Mouse (Mus musculus): ENCODE measurements around the gene Mmab. TPM values are rescaled to one million over a fixed set of nuclear protein-coding genes. Genes with fewer than 3 reads are reported as not detected.

The Mmab gene
- polyA plus RNA-seq, 1 experiment, result 18.7 TPM

DNA sequence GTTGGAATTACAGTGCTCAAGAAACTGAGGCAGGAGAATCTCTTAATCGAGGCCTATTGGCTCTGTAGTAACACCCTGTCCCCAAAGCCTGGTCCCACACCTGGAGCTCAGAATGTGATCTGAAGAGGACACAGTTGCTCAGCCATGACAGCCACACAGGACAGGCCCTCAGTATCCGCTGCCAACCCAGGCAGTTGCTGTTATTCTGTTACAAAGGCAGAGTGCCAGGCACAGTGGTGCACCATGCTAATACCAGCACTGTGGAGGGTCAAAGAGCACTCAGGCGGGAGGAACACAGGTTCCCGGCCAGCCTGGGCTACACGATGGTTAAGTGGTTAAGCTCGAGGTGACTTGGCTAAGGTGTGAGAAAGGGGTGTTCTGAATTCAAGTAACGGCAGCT lies 14.1 kb downstream of the Mmab start:
- TF ChIP-seq CTCF (conservative IDR thresholded peaks at IDR 0.05; ENCODE audit: insufficient read depth, insufficient read length, low read depth, low read length) (no peak), POLR2A (IDR thresholded peaks at IDR 0.05; ENCODE audit: low read depth, low read length) (no peak)
- Histone ChIP-seq H3K4me1 (ENCODE audit: control insufficient read depth, insufficient read depth, low read length) (no peaks in the 10 kb centered on the region), H3K27me3 (replicated peaks; ENCODE audit: control insufficient read depth, insufficient read depth, low read length) (no peaks in the 10 kb centered on the region), H3K27ac (ENCODE audit: insufficient read depth, low read depth, low read length) (no peak overlapping the region), H3K4me3 (ENCODE audit: insufficient read depth, low read depth, low read length) (no peak overlapping the region), H3K36me3 (ENCODE audit: control insufficient read depth, insufficient read depth, low read length) (no peaks in the 10 kb centered on the region)
- peak; percentile 79 for DNase-seq
- WGBS, result 54% methylated on average over 7 of the region's 7 CpGs

DNA sequence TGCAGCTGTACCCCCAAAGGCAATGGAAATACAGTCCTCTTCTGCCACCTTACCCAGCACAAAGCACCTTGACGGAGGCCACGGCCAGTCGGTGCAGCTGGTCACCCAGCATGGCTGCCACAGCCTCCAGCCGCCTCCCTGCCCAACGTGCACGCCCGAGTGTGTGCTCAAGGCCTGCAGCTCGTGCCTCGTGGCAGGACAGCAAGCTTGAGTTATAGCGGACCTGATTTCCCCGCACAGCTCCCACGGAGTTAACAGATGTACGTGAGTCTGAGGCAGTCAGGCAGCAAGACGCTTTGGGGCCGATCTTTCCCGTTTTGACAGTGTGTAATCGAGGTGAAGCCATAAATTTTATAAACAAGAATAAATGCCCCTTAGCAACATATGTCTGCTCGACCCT lies 15.2 kb downstream of the Mmab start:
- Histone ChIP-seq H3K4me1 (ENCODE audit: control insufficient read depth, insufficient read depth, low read length) (no peaks in the 10 kb centered on the region), H3K36me3 (ENCODE audit: control insufficient read depth, insufficient read depth, low read length) (no peaks in the 10 kb centered on the region), H3K4me3 (ENCODE audit: insufficient read depth, low read depth, low read length) (no peak overlapping the region), H3K27me3 (replicated peaks; ENCODE audit: control insufficient read depth, insufficient read depth, low read length) (no peaks in the 10 kb centered on the region), H3K27ac (ENCODE audit: insufficient read depth, low read depth, low read length) (no peak overlapping the region)
- TF ChIP-seq CTCF (conservative IDR thresholded peaks at IDR 0.05; ENCODE audit: insufficient read depth, insufficient read length, low read depth, low read length) (no peak), POLR2A (IDR thresholded peaks at IDR 0.05; ENCODE audit: low read depth, low read length) (no peak)
- DNase-seq, result no peak
- WGBS, result 43% methylated on average over 18 of the region's 18 CpGs

DNA sequence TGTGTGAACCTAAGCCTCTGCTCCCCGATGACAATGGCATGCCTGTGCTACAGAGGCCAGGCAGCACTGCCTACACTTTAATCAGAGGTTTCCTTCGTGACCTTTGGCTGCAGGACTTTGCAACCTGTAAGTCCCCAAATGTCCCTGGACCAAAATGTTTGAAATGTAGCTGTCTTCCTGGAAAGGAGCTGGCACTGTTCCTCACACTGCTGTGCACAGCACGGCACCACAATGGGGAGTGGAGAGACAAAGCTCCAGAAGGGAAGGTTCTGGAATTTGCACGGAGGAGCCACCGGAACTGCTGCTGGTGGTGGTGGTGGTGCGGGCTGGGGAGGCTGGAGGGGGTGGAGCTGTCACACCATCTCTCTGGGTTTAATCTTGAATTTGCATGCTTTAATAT lies 17.1 kb downstream of the Mmab start:
- Histone ChIP-seq H3K4me1 (ENCODE audit: control insufficient read depth, insufficient read depth, low read length) (no peaks in the 10 kb centered on the region), H3K4me3 (ENCODE audit: insufficient read depth, low read depth, low read length) (no peak overlapping the region), H3K27me3 (replicated peaks; ENCODE audit: control insufficient read depth, insufficient read depth, low read length) (no peaks in the 10 kb centered on the region), H3K36me3 (ENCODE audit: control insufficient read depth, insufficient read depth, low read length) (no peaks in the 10 kb centered on the region), H3K27ac (ENCODE audit: insufficient read depth, low read depth, low read length) (no peak overlapping the region)
- WGBS, result 64% methylated on average over 6 of the region's 6 CpGs
- peak; percentile 61 for DNase-seq
- TF ChIP-seq POLR2A (IDR thresholded peaks at IDR 0.05; ENCODE audit: low read depth, low read length) (no peak), CTCF (conservative IDR thresholded peaks at IDR 0.05; ENCODE audit: insufficient read depth, insufficient read length, low read depth, low read length) (no peak)

DNA sequence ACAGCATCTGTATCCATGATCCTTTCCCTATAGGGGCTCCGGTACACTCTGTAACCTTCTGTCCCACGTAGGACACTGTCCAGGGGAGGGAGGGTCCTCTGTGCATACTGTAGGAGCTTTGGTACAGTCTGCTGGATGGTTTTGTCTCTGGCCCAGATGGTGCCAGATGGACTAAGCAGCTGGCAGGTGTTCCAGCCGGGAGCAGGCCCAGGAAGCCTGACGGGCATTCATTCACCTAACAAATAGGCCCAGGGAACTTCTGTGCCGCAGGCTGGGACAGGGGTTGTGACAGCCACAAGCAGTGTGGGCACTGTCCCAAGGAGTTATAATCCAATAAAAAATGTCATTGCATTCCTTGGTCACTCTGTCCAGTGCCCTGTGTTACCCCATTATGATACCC lies 19.9 kb downstream of the Mmab start:
- 85% methylated on average over 5 of the region's 5 CpGs for WGBS
- H3K4me1 ChIP-seq (ENCODE audit: control insufficient read depth, insufficient read depth, low read length), result no peaks in the 10 kb centered on the region
- TF ChIP-seq POLR2A (IDR thresholded peaks at IDR 0.05; ENCODE audit: low read depth, low read length), result no peak
- TF ChIP-seq CTCF (conservative IDR thresholded peaks at IDR 0.05; ENCODE audit: insufficient read depth, insufficient read length, low read depth, low read length), result no peak
- H3K4me3 ChIP-seq (ENCODE audit: insufficient read depth, low read depth, low read length), result no peak overlapping the region
- H3K36me3 ChIP-seq (ENCODE audit: control insufficient read depth, insufficient read depth, low read length), result no peaks in the 10 kb centered on the region
- peak; percentile 15 for DNase-seq
- H3K27me3 ChIP-seq (replicated peaks; ENCODE audit: control insufficient read depth, insufficient read depth, low read length), result no peaks in the 10 kb centered on the region
- no peak overlapping the region for H3K27ac ChIP-seq (ENCODE audit: insufficient read depth, low read depth, low read length)

DNA sequence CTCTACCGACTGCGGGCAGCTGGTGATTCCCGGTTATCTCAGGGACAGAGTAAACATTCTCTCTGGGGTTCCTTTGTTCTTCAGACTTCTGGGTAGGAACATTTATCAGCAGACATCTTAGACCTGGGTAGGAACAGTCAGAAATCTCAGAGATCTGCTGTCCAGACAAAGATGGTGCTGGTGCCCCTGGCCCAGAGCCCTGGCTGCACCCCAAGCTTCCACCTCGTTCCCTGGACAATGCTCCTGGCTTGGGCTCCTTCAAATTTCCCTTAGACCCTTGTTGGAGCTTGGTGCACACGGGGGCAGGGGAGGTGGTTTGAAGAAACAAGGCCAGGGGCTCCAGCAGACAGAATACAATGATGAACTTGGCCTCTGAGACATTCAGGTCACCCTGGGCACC lies 21.3 kb downstream of the Mmab start:
- 43% methylated on average over 5 of the region's 5 CpGs for WGBS
- H3K4me1 ChIP-seq (ENCODE audit: control insufficient read depth, insufficient read depth, low read length), result no peaks in the 10 kb centered on the region
- TF ChIP-seq CTCF (conservative IDR thresholded peaks at IDR 0.05; ENCODE audit: insufficient read depth, insufficient read length, low read depth, low read length) (no peak), POLR2A (IDR thresholded peaks at IDR 0.05; ENCODE audit: low read depth, low read length) (no peak)

DNA sequence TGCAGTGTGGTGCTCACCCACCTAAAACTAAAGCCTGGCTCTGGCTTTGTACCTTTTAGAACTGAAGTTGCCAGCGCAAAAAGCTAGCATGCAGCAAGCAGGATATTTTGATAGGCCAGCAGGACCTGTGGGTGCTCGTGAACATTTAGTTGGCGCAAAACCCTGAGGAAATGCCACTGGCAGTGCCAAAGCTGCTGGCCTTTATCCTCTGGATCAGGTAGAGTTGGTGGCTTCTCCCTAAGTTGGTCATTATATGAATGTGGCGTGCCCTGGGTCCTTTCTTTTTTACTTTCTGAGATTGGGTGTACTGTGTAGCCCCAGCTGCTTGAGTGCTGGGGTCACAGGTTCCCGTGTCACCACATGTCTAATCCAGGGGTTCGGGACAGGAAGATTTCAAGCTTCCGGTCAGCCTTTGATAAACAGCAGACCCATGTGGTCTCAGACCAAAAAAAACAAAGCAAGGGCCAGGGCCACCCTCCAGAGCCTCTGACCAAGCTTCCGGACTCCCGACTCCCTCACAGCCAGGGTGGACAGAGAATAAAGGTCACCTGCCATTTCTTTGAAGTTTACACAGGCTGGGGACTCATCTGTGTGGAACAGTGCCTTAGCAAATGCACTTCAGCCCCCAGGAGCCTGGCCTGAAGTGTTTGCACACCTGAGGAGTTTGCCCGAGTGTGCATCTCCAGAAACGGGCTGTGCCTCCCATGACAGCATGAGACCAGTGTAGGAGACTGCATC lies 22.1 kb downstream of the Mmab start:
- Histone ChIP-seq H3K36me3 (ENCODE audit: control insufficient read depth, insufficient read depth, low read length) (no peaks in the 10 kb centered on the region), H3K4me3 (ENCODE audit: insufficient read depth, low read depth, low read length) (no peak overlapping the region), H3K27ac (ENCODE audit: insufficient read depth, low read depth, low read length) (no peak overlapping the region), H3K27me3 (replicated peaks; ENCODE audit: control insufficient read depth, insufficient read depth, low read length) (no peaks in the 10 kb centered on the region), H3K4me1 (ENCODE audit: control insufficient read depth, insufficient read depth, low read length) (no peaks in the 10 kb centered on the region)
- TF ChIP-seq CTCF (conservative IDR thresholded peaks at IDR 0.05; ENCODE audit: insufficient read depth, insufficient read length, low read depth, low read length) (no peak), POLR2A (IDR thresholded peaks at IDR 0.05; ENCODE audit: low read depth, low read length) (no peak)
- WGBS, result 44% methylated on average over 11 of the region's 11 CpGs
- peak; percentile 63 for DNase-seq

More for the DNA sequence above, 21.3 kb downstream of the Mmab start:
- no peak for DNase-seq
- Histone ChIP-seq H3K27me3 (replicated peaks; ENCODE audit: control insufficient read depth, insufficient read depth, low read length) (no peaks in the 10 kb centered on the region), H3K27ac (ENCODE audit: insufficient read depth, low read depth, low read length) (no peak overlapping the region), H3K4me3 (ENCODE audit: insufficient read depth, low read depth, low read length) (no peak overlapping the region), H3K36me3 (ENCODE audit: control insufficient read depth, insufficient read depth, low read length) (no peaks in the 10 kb centered on the region)

DNA sequence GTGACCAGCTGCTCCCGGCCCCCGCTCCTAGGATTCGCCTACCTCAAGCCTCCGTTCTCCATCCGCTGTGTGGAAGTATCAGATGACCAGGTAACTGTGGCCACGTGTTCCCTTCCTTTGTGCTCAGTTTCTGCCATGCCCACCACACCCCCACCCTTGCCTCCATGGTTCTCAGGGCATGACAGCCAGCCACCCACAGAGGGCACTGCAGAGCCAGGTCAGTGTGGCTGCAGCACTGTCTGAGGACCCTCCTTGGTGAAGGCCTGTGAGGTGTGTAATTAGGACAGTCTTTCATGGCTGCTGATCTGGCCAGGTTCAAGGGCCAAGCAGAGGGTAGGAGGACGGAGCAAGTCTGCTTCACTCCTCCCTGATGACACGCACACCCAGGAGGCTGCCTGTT lies 25.3 kb downstream of the Mmab start:
- 77% methylated on average over 8 of the region's 8 CpGs for WGBS
- DNase-seq, result no peak
- Histone ChIP-seq H3K27ac (ENCODE audit: insufficient read depth, low read depth, low read length) (no peak overlapping the region), H3K4me3 (ENCODE audit: insufficient read depth, low read depth, low read length) (no peak overlapping the region), H3K27me3 (replicated peaks; ENCODE audit: control insufficient read depth, insufficient read depth, low read length) (no peaks in the 10 kb centered on the region), H3K36me3 (ENCODE audit: control insufficient read depth, insufficient read depth, low read length) (no peaks in the 10 kb centered on the region; the same call in 1 of the 2 replicates), H3K4me1 (ENCODE audit: control insufficient read depth, insufficient read depth, low read length) (no peaks in the 10 kb centered on the region)
- TF ChIP-seq CTCF (conservative IDR thresholded peaks at IDR 0.05; ENCODE audit: insufficient read depth, insufficient read length, low read depth, low read length) (peak; percentile 47), POLR2A (IDR thresholded peaks at IDR 0.05; ENCODE audit: low read depth, low read length) (no peak)
